In the genomic region with DNA sequence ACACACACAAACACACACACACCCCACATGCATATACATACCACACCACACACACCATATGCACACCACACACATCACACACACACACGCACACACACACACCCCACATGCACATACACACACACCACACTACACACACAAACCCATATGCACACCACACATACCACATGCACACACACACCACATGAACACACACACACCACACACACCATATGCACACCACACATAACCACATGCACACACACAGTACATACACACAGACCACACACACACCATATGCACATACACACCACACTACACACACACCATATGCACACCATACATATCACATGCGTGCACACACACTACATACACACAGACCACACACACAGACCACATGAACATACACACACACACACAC, we compare ENCODE assay signal across 20 mouse cellular contexts. TPM values are rescaled to one million over a fixed set of nuclear protein-coding genes. Genes with fewer than 3 reads are reported as not detected.
"Had no signal": no experiment of that assay in that cellular context is flagged by ENCODE, and none has a peak within 500 bp of the region (broad histone marks: within the 10 kb centered on the region; RNA-seq: fewer than 3 reads in every experiment).

No protein-coding gene starts in this region.

- H3K9me3 ChIP-seq: liver, embryonic 13.5 days; midbrain, embryonic 12.5 days; neural tube, embryonic 13.5 days; stomach, embryonic 15.5 days had no signal

- H3K27me3 ChIP-seq: liver, embryonic 13.5 days; midbrain, embryonic 12.5 days; neural tube, embryonic 13.5 days; stomach, embryonic 15.5 days had no signal

- H3K4me3 ChIP-seq: layer of hippocampus, adult 2 months; liver, embryonic 13.5 days; midbrain, embryonic 12.5 days; myocyte; neural tube, embryonic 13.5 days; stomach, embryonic 15.5 days had no signal

- H3K9ac ChIP-seq: liver, embryonic 13.5 days; midbrain, embryonic 12.5 days; neural tube, embryonic 13.5 days; stomach, embryonic 15.5 days had no signal

- H3K27ac ChIP-seq: kidney, postnatal 0 days; layer of hippocampus, adult 2 months; liver, embryonic 13.5 days; midbrain, embryonic 12.5 days; neural tube, embryonic 13.5 days; stomach, embryonic 15.5 days had no signal

- DNase-seq: kidney, adult 2 months; kidney, postnatal 25 days; layer of hippocampus, adult 9-11 months; liver, embryonic 13.5 days; lung, adult 2 months; lung, postnatal 14 days; lung, postnatal 4 days; retina, postnatal 1 day; right cerebral cortex, postnatal 25 days; spleen, adult 18-20 months; thymus, adult 2 months; thymus, postnatal 14 days; thymus, postnatal 4 days had no signal

- H3K4me2 ChIP-seq: liver, embryonic 13.5 days; midbrain, embryonic 12.5 days; neural tube, embryonic 13.5 days; stomach, embryonic 15.5 days had no signal

- H3K36me3 ChIP-seq: liver, embryonic 13.5 days; midbrain, embryonic 12.5 days; neural tube, embryonic 13.5 days; stomach, embryonic 15.5 days had no signal

- H3K4me1 ChIP-seq: liver, embryonic 13.5 days; midbrain, embryonic 12.5 days; neural tube, embryonic 13.5 days; stomach, embryonic 15.5 days had no signal

RNA-seq across cellular contexts. Expression of a gene that starts 36.6 kb away (rescaled TPM):
- polyA plus RNA-seq: limb, embryonic 11.5 days; liver, embryonic 13.5 days had no signal
